Mouse (Mus musculus): ENCODE data around the gene Kif5a. TPM values are rescaled to one million over a fixed set of nuclear protein-coding genes. Genes with fewer than 3 reads are reported as not detected.

Kif5a gene
- polyA plus RNA-seq, 1 experiment from 2014 or later = 94.7 TPM

GRCm38 (mm10) chr10:127185101-127185500, 78.0 kb downstream of the Kif5a start:
- Histone ChIP-seq H3K4me1 (ENCODE audit: control insufficient read depth, insufficient read depth, low read length) (peaks cover 32% of the 10 kb centered on the region), H3K9me3 (ENCODE audit: control insufficient read depth, low read length) (no peaks in the 10 kb centered on the region), H3K4me2 (ENCODE audit: low read length) (no peak overlapping the region), H3K4me3 (replicated peaks; ENCODE audit: low read depth, low read length) (no peak overlapping the region), H3K27me3 (ENCODE audit: control insufficient read depth, insufficient read depth, low read length) (peaks cover 6% of the 10 kb centered on the region), H3K27ac (replicated peaks; ENCODE audit: low read depth, low read length) (no peak overlapping the region), H3K9ac (replicated peaks; ENCODE audit: low read length) (no peak overlapping the region), H3K36me3 (ENCODE audit: control insufficient read depth, insufficient read depth, low read length) (no peaks in the 10 kb centered on the region)
- DNase-seq = peak; percentile 50
- WGBS = 76% methylated on average over 9 of the region's 9 CpGs
- ATAC-seq (ENCODE audit: low FRiP score, low TSS enrichment) = no peak

- Histone ChIP-seq H3K9me3 (ENCODE audit: control insufficient read depth, low read length) (no peaks in the 10 kb centered on the region), H3K27me3 (ENCODE audit: control insufficient read depth, insufficient read depth, low read length) (peaks cover 19% of the 10 kb centered on the region), H3K4me3 (replicated peaks; ENCODE audit: low read depth, low read length) (no peak overlapping the region), H3K36me3 (ENCODE audit: control insufficient read depth, insufficient read depth, low read length) (no peaks in the 10 kb centered on the region), H3K9ac (replicated peaks; ENCODE audit: low read length) (0 out of 2 replicates have a peak overlapping the region, but pooled peaks have one; percentile 24), H3K27ac (replicated peaks; ENCODE audit: low read depth, low read length) (no peak overlapping the region), H3K4me2 (ENCODE audit: low read length) (peak overlapping the region; percentile 16), H3K4me1 (ENCODE audit: control insufficient read depth, insufficient read depth, low read length) (peaks cover 19% of the 10 kb centered on the region)
- DNase-seq (peak; percentile 28), ATAC-seq (ENCODE audit: low FRiP score, low TSS enrichment) (no peak)
- WGBS = 17% methylated on average over 20 of the region's 20 CpGs
Measured at GRCm38 (mm10) chr10:127183759-127184158, 79.4 kb downstream of the Kif5a start.

- no peaks in the 10 kb centered on the region for H3K9me3 ChIP-seq (ENCODE audit: control insufficient read depth, low read length)
- DNase-seq = no peak
- H3K36me3 ChIP-seq (ENCODE audit: control insufficient read depth, insufficient read depth, low read length) = no peaks in the 10 kb centered on the region
- no peak overlapping the region for H3K9ac ChIP-seq (replicated peaks; ENCODE audit: low read length)
- peaks cover 30% of the 10 kb centered on the region for H3K27me3 ChIP-seq (ENCODE audit: control insufficient read depth, insufficient read depth, low read length)
- 92% methylated on average over 4 of the region's 4 CpGs for WGBS
- H3K27ac ChIP-seq (replicated peaks; ENCODE audit: low read depth, low read length) = no peak overlapping the region
- H3K4me1 ChIP-seq (ENCODE audit: control insufficient read depth, insufficient read depth, low read length) = peaks cover 17% of the 10 kb centered on the region
- H3K4me2 ChIP-seq (ENCODE audit: low read length) = no peak overlapping the region
- no peak overlapping the region for H3K4me3 ChIP-seq (replicated peaks; ENCODE audit: low read depth, low read length)
- no peak for ATAC-seq (ENCODE audit: low FRiP score, low TSS enrichment)
Measured at GRCm38 (mm10) chr10:127182624-127183023, 80.5 kb downstream of the Kif5a start.

GRCm38 (mm10) chr10:127181566-127181965, 81.6 kb downstream of the Kif5a start:
- Histone ChIP-seq H3K9me3 (ENCODE audit: control insufficient read depth, low read length) (no peaks in the 10 kb centered on the region), H3K4me2 (ENCODE audit: low read length) (no peak overlapping the region), H3K9ac (replicated peaks; ENCODE audit: low read length) (no peak overlapping the region), H3K4me3 (replicated peaks; ENCODE audit: low read depth, low read length) (no peak overlapping the region), H3K27ac (replicated peaks; ENCODE audit: low read depth, low read length) (no peak overlapping the region), H3K27me3 (ENCODE audit: control insufficient read depth, insufficient read depth, low read length) (peaks cover 41% of the 10 kb centered on the region), H3K4me1 (ENCODE audit: control insufficient read depth, insufficient read depth, low read length) (peaks cover 13% of the 10 kb centered on the region), H3K36me3 (ENCODE audit: control insufficient read depth, insufficient read depth, low read length) (no peaks in the 10 kb centered on the region)
- WGBS = 55% methylated on average over 6 of the region's 6 CpGs
- ATAC-seq (ENCODE audit: low FRiP score, low TSS enrichment) (no peak), DNase-seq (no peak)

GRCm38 (mm10) chr10:127180695-127181047, 82.5 kb downstream of the Kif5a start:
- peaks cover 50% of the 10 kb centered on the region for H3K27me3 ChIP-seq (ENCODE audit: control insufficient read depth, insufficient read depth, low read length)
- peaks cover 13% of the 10 kb centered on the region for H3K4me1 ChIP-seq (ENCODE audit: control insufficient read depth, insufficient read depth, low read length)
- H3K4me2 ChIP-seq (ENCODE audit: low read length) = no peak overlapping the region; the same call in 1 of the 2 replicates
- WGBS = 8% methylated on average over 3 of the region's 3 CpGs
- ATAC-seq (ENCODE audit: low FRiP score, low TSS enrichment) (no peak), DNase-seq (no peak)
- H3K9ac ChIP-seq (replicated peaks; ENCODE audit: low read length) = no peak overlapping the region
- no peaks in the 10 kb centered on the region for H3K9me3 ChIP-seq (ENCODE audit: control insufficient read depth, low read length)
- H3K4me3 ChIP-seq (replicated peaks; ENCODE audit: low read depth, low read length) = no peak overlapping the region
- no peak overlapping the region for H3K27ac ChIP-seq (replicated peaks; ENCODE audit: low read depth, low read length)
- no peaks in the 10 kb centered on the region for H3K36me3 ChIP-seq (ENCODE audit: control insufficient read depth, insufficient read depth, low read length)

GRCm38 (mm10) chr10:127179871-127180694, 83.1 kb downstream of the Kif5a start, which contains the start of gene Slc26a10:
TSS of gene Slc26a10 (minus strand) at chr10:127180645.
- Histone ChIP-seq H3K4me1 (ENCODE audit: control insufficient read depth, insufficient read depth, low read length) (peaks cover 13% of the 10 kb centered on the region), H3K9me3 (ENCODE audit: control insufficient read depth, low read length) (no peaks in the 10 kb centered on the region), H3K36me3 (ENCODE audit: control insufficient read depth, insufficient read depth, low read length) (no peaks in the 10 kb centered on the region), H3K27ac (replicated peaks; ENCODE audit: low read depth, low read length) (no peak within 1 kb of the TSS), H3K27me3 (ENCODE audit: control insufficient read depth, insufficient read depth, low read length) (peaks cover 51% of the 10 kb centered on the region), H3K9ac (replicated peaks; ENCODE audit: low read length) (peak within 1 kb of the TSS; percentile 24; the same call in 1 of the 2 replicates), H3K4me2 (ENCODE audit: low read length) (peak within 1 kb of the TSS; percentile 38), H3K4me3 (replicated peaks; ENCODE audit: low read depth, low read length) (no peak within 1 kb of the TSS)
- DNase-seq (peak; percentile 56), ATAC-seq (ENCODE audit: low FRiP score, low TSS enrichment) (no peak)
- 2% methylated on average over 34 of the region's 34 CpGs for WGBS

DNA sequence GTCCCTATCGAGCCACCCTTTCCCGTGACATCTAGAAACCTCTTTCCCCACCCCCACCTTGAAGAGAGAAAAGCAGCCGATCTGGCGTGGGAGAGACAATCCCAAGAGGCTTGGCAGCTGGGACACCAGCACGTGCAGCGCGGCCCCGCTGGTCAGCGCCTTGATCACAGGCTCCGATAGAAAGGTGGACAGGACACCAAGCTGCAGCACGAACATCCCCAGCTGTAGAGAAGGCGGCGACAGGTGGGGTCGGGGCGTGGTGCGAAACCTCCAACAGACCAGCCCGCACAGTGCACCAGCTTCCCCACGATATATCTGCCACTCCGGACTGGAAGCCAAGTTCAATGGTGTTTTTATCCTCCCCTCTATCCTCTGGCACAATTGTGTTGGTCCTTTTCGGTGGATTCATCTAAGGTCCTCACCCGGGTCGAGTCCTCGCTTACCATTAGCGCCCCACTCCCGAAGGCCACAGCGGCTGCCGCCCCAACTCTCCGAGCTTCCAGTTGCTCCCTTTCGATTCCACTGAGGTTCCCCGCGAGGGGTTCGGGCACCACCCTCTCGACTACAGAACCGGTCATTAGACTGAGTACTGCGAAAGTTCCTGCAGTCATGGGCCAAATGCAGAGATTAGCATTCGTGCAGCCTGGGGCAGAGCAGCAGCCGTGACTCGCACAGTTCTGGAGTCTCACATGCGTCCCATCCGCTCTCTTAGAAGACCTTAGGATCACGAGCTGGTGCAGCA, 84.7 kb downstream of the Kif5a start:
- ATAC-seq (ENCODE audit: low FRiP score, low TSS enrichment) (no peak), DNase-seq (no peak)
- peaks cover 9% of the 10 kb centered on the region for H3K4me1 ChIP-seq (ENCODE audit: control insufficient read depth, insufficient read depth, low read length)
- peak overlapping the region; percentile 38 for H3K4me2 ChIP-seq (ENCODE audit: low read length)
- H3K9me3 ChIP-seq (ENCODE audit: control insufficient read depth, low read length) = no peaks in the 10 kb centered on the region
- WGBS = 2% methylated on average over 41 of the region's 41 CpGs
- 0 out of 2 replicates have a peak overlapping the region, but pooled peaks have one; percentile 4 for H3K9ac ChIP-seq (replicated peaks; ENCODE audit: low read length)
- H3K27me3 ChIP-seq (ENCODE audit: control insufficient read depth, insufficient read depth, low read length) = peaks cover 51% of the 10 kb centered on the region
- no peak overlapping the region for H3K27ac ChIP-seq (replicated peaks; ENCODE audit: low read depth, low read length)
- H3K36me3 ChIP-seq (ENCODE audit: control insufficient read depth, insufficient read depth, low read length) = no peaks in the 10 kb centered on the region
- peak overlapping the region; percentile 20 for H3K4me3 ChIP-seq (replicated peaks; ENCODE audit: low read depth, low read length)

DNA sequence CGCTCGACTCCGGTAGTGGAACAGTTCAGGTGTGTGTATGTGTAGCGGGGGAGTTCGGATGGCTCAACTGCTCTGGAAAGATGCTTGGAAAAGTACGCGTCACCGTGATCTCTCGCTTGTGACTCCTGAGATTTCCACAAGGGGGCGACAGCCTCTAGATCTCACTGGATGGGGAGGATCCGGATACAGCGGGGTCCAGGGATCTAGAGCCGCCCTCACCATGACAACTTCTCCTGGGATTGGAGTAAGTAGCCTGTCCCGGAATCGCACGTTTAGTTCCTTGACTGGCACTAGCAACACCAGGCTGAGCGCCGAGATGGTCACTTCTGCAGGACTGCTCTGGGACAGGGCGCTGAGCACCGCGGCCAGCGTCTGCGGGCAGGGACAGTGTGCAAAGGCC, 85.4 kb downstream of the Kif5a start:
- Histone ChIP-seq H3K27ac (replicated peaks; ENCODE audit: low read depth, low read length) (no peak overlapping the region), H3K4me2 (ENCODE audit: low read length) (peak overlapping the region; percentile 38), H3K36me3 (ENCODE audit: control insufficient read depth, insufficient read depth, low read length) (no peaks in the 10 kb centered on the region), H3K9me3 (ENCODE audit: control insufficient read depth, low read length) (no peaks in the 10 kb centered on the region), H3K4me3 (replicated peaks; ENCODE audit: low read depth, low read length) (peak overlapping the region; percentile 20), H3K4me1 (ENCODE audit: control insufficient read depth, insufficient read depth, low read length) (peaks cover 8% of the 10 kb centered on the region), H3K27me3 (ENCODE audit: control insufficient read depth, insufficient read depth, low read length) (peaks cover 51% of the 10 kb centered on the region), H3K9ac (replicated peaks; ENCODE audit: low read length) (no peak overlapping the region)
- ATAC-seq (ENCODE audit: low FRiP score, low TSS enrichment) (0 out of 2 replicates have a peak, but pooled peaks have one; percentile 44), DNase-seq (peak; percentile 93)
- under 1% methylated on average over 23 of the region's 23 CpGs for WGBS
